Mouse (Mus musculus): ENCODE measurements around the gene Rad51b. TPM values are rescaled to one million over a fixed set of nuclear protein-coding genes. Genes with fewer than 3 reads are reported as not detected.

Gene Rad51b
- total RNA-seq, 2 experiments from 2014 or later = 0.62 to 0.64 TPM

Other genes with a start within 250 kb of the Rad51b start
- 1 to 10 TPM; 2.9 to 3.0 TPM for gene Pigh, start 207.6 kb upstream of the Rad51b start, total RNA-seq (2021)
- gene Arg2, start 166.5 kb upstream of the Rad51b start, total RNA-seq (2021) = not detected
- 100 to 1,000 TPM; 108 to 115 TPM for gene Vti1b, start 124.6 kb upstream of the Rad51b start, total RNA-seq (2021)
- gene Rdh11, start 105.0 kb upstream of the Rad51b start, total RNA-seq (2021) = 1 to 10 TPM; 2.6 to 3.7 TPM
- under 1 TPM; 0.30 to 0.77 TPM for gene Rdh12, start 88.4 kb upstream of the Rad51b start, total RNA-seq (2021)
- gene Zfyve26, start 978 bp upstream of the Rad51b start, total RNA-seq (2021) = 10 to 100 TPM; 13.5 to 14.3 TPM